Mouse (Mus musculus) embryo, embryonic 11 days (tissue): ENCODE data around the gene Rfesd.

ENCODE experiments used
- DNase-seq: peaks from one replicate; pipeline ENCODE4 v3.0.0-alpha.2; 2015

Gene Rfesd

DNA sequence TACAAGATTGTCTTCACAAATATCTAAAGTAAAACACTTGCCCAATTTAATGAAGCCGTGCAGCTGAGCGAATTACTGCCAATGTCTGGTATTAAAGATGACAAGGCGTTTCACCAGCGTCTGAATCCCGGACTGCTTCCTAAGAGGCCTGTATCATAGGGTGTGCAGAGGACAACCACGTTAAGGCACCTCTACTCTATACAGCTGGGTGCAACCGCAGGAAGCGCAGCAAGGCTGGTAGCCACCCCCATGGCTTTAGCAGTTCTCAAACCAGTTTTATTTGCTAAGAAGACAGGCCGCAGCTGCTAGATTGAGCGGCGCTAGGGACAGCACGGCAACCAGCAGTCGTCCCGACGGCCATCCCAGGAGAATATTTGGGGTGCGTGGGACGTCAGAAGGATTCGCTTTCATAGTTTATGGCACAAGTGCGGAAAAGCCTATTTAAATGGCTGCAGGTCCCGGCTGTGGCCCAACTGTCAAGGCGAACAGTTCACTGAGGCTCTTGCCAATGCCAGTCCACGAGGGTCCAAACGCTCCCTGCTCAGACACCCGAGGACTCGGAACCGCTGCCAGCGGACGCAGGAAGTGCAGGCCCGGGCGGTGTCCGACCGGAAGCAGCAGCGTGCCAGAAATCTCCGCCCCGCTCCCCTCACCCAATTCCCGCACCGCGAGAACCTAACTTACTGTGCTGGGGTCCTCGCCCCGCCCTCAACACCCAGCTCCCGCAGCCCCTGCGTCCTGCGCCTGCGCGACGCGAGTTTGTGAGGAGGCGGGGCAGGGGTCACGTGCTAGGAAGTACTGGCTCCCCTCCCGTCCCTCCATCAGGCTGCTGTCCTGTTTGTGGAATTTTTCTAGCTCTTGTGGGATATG is at the start of gene Rfesd:
Gene Rfesd, minus strand, starts transcription at position 746 of the 870 bp plus-strand sequence.
- peak; percentile 100 for DNase-seq

DNA sequence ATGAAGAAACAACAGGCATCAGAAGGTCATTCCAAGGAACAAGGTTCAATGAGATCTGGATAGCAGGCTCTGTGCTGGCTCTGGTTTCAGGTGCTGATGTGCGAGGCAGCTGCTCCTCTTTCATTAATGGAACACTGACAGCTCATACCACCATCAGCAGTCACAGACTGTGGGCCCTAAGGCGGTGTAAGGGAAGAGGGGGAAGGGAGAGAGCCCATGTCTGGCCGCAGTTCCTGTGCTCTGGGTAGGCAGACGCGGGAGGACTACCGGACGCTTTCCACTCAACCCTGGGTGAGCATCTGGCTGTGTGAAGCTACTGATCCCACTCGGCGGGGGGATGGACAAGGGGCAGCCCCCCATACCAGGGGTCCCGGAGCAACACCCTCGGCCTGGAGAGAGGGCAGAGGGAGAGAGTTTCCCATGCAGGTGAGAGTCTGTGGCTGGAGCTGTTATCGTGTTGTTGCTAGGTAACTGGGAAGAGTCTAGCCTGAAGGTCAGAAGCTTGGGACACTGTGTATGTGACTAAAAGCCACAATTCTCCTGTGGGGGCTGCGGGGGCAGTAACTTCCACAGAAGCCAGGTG is 45.9 kb upstream of the Rfesd start:
- DNase-seq: peak; percentile 12

DNA sequence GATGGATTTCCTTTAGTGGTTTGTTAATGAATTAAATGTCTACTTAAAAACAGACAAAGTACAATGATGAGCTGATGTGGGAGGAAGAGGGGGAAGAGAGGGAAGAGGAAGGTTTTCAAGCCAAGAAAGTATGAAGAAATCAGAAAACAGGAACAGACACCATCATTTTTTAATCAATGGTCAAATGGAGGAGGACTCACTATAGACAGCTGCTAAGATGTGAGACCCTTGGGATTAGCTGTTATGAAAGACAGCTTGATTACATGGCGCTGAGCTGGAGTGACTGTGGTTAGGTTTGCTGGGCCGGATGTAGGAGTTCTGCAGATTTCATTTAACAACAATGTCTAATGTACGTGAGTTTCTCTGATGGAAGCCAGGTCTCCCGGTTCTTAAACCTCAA is 45.0 kb upstream of the Rfesd start:
- DNase-seq: no peak

DNA sequence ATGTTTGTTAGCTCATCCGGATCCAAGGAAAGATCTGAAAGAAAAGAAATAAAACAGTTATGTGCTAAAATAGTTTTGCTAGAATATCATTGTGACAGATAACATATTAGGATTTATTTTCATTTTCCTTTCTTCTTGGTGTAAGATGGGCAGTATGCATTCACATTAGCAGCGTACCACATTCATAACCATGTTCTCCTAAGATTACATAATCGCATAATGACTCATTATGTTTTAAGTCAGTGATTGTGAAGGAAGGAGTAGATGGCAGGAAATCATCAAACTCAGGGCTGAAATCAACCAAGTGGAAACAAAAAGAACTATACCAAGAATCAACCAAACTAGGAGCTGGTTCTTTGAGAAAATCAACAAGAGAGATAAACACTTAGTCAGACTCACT is 44.0 kb upstream of the Rfesd start:
- no peak for DNase-seq

DNA sequence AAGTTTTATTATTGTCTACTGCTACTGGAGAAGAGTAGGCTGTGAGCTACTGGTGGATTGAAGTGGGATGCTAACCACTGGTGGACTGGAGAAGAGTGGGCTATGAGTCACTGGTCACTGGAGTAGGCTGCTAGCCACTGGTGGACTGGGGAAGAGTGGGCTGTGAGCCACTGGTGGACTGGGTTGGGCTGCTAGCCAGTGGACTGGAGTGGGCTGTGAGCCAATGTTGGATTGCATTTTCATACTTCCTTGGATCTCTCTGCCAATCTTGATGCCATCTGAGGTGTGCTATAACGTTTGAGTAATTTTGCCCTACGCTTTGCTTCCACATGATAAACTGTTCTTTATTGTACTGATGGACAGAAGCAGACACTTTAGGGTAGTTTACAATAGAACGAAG is 43.6 kb upstream of the Rfesd start:
- DNase-seq: no peak

DNA sequence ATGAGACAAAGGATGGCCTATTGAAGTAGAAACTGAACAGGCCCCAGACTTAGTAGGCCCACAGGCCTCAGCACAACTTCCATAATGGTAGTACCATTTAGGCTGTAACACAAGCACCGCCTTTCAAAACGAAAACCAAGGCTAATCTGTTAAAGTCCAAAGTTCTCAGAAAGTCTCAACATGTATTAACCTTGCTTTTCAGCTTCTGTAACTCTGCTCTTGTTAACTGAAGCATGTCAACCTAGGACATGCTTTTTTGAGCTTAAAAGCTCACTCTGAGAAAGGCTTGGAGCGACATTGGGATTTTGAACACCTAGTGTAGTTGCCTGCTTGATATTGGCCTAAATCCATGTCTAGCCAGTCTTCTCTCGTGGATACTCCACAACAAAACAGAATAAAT is 41.1 kb upstream of the Rfesd start:
- no peak for DNase-seq

DNA sequence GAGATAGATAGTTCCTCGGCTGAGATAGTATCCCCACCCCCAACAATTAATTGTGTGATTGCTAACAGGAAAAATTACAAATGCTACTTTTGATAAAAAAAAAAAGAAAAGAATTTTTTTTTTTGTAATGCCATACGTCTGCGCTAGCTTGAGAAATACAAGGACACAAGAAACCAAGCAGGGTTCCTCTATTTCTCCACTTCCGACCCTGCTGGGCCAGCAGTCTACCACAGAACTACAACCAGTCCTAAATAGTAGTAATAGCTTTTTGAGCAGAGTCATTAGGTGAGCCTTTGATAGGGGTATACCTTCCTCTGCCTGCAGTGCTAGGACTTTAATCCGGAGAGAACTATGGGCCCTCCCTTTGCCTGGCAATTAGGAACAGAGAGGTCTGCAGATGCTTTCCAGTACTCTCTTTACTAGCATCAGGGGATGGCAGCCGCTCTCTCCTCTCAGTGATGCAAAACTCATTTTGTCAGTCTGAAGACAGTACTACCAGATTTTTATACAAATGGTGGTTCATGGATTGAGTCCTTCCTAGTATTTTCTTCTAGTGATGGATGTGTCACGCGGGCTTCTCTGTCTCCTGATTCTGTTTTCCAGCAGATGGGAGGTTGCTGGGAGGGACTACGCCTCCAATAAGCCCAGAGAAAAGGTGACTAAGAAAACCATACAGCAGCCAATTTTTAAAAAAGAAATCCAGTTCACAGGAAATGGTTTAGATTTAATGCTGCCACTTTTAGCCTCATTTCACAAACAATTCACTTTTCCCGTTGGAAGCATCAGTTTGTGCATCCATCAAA is 38.9 kb upstream of the Rfesd start:
- DNase-seq: no peak

DNA sequence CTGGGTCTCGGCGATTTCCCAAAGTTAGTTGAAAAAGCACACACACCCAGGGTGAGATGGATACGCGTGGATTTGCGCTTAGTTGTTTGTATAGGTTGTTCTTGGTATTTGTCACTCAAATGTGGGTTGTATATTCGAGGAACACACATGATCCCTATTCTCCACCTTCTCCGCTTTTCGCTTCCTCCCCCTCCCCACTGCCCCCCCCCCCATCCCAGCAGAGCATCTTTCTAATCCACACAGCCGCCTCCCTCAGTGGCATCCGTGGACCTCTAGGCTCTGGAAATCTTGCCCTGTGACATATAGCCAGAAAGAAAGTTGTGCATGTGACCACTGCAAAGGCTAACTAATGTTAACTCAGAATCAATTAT is 38.4 kb upstream of the Rfesd start, which contains the start of gene Gpr150:
Gene Gpr150, minus strand, starts transcription at position 101 of the 371 bp plus-strand sequence.
- no peak for DNase-seq

DNA sequence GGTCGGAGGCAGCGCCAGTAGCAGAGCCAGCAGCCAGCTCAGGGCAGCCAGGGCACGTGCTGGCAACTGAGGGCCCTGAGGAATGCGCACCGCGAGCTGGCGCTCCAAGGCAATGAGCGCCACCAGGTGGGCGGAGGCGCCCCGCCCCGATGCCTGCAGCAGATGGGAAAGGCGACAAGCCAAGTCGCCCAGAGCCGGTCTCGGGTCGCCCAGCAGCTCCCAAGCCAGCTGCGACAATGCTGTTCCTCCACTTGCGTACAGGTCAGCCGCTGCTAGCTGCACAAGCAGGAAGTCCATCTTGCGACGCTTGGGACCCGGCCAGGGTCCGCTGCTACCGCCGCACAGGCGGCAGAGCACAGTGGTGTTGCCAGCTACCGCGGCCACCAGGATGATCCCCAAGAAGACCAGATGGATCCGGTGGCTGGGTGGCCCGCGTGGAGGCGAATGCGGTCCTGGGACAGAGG is 37.8 kb upstream of the Rfesd start:
- DNase-seq: peak; percentile 87

DNA sequence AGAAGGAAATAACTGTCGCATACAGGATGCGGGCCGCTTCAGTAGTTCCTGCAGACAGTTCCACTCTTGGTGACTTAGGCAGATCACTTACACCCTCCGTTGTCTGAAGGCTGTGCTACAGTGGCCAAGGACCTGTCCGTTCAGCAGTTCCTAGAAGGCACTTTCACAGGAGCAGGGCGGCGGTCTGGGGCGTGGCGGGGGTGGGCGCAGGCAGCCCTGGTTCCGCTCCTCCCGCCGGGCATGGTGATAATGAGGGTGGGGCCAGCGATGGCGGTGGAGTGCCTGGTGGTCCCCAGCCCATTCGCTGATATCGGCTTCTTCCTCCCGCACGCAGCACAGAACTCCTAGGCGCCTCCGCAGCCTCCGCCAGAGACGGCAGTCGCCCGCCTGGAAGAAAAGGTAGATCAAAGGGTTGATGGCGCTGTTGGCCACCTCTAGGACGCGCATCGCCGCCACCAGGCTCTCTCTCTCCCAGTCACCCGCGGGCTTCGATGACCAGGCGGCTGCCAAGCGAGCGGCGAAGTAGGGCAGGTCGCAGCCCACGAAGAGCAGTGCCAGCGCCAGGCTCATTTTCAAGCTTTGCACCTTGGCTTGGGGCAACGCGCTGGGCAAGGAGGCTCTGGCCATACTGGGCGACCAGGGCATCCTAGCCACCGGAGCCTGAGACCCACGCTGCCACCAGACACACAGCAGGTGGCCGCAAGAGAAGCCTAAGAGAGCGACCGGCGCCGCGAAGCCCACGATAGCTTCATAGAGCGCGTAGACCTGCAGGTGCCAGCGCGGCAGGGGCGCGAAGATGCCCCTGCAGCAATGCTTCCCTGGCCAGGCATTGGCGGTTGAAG is 37.1 kb upstream of the Rfesd start:
- DNase-seq: peak; percentile 57

DNA sequence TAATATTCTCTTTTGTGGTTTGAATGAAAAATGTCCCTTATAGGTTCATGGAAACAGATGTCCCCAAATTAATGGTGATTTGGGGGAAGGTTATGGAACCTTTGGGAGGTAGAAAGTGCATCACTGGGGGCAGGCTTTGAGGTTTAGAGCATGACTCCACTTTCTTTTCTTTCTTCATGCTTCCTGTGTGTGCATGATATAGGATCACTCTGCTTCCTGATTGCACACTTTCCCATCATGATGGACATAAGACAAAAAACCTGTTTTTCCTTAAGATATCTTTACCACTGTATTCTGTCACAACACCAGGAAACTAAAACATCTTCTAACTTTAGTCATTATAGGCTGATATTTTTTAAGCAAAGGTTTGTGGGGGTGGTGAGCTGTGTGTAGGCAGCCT is 26.5 kb upstream of the Rfesd start:
- DNase-seq: no peak

DNA sequence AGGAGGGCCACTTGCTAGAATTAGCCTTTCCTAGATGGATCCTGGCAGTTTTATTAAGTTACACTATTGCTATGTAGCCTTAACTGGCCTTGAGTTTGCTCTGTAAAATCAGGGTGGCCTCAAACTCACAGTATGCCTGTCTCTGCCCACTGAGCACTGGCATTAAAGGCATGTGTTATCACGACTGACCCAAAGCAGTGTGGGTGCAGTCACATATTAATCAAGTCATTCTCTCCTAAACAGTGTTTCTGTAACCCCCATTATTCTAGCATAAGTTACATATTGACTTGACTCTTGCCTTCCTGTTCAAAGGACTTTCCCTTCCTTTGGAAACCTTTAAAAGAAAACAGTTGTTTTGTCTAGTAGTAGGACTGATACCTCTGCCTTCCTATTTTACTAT is 23.9 kb upstream of the Rfesd start:
- DNase-seq: no peak

DNA sequence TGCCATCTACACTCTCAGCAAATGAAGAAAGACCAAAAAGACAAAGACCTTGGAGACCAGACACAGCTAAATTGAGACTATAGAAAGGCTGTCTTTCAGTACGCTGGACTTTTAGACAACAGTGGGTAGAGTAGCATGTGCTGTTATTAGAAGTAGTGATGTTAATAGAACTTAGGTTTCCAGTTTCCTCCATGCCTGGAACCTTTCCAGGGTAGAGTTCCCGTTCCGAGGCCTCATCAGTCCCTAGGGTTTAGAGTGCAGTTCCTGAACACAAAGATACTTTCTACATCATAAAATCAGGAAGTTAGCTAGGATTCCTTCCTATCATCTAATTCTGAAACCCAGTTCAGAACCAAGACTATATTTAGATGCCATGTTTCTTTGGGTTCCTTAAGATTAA is 6.1 kb upstream of the Rfesd start:
- no peak for DNase-seq

DNA sequence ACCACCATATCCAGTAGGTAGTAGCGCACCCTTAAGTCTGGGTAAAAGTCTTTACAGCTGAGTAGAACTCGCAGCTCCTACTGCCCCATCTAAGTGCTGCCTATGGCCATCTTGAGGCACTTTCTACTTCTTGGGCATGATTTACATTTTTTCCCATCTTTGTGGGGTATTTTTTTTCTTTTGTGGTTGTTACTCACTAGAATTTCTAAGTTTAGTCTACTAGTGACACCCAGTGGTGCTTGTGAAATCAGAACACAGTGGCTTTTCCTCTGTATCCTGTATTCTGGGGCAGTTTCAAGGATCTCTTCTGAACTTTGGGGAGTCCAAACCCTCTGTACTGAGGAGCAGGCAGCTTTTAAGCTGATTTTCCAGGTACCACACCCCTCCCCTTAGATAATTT is 3.3 kb upstream of the Rfesd start:
- DNase-seq: peak; percentile 13

DNA sequence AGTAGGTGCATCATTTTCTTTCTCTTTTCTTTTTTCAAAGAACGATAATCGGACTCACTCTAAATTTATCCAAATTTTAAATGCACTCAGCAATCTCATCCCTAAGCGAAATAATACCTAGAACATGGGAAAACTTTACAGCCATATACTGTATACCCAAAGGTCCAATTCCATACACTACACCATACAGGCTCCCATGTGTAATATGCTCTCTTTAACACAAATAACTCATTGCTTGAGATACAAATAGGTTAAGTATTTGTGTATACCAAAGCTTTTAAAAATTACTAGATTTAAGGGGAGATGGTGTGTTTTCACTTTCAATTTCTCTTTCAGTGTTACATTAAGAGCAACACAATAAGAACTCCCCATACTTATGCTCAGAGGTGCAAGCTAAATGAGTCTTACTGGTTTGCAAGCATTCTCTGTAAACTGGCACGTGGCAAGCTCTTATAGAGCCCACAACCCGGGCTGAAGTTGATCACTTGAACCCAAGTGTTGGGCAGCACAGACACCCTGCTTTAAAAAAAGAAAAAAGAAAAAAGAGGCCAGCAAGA is 403 bp upstream of the Rfesd start:
- DNase-seq: peak; percentile 1

DNA sequence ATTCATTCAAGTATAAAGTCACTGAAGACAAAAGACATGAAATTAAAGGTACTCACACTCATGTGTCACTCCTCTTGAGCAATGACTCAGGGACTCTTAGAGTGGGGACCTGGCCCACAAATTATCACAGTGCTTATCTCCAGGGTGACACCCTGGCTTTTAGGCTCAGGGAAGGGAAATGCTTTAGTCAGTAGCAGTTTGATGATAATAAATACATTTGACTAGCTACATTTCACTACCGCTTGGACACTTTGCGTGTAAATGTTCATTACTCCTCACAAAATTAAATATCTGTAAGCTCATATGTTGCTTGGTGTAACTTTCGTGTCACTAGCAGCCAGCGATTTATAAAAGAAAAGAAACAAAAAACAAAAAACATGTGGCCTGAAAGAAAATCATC is 1.1 kb downstream of the Rfesd start:
- DNase-seq: peak; percentile 18

DNA sequence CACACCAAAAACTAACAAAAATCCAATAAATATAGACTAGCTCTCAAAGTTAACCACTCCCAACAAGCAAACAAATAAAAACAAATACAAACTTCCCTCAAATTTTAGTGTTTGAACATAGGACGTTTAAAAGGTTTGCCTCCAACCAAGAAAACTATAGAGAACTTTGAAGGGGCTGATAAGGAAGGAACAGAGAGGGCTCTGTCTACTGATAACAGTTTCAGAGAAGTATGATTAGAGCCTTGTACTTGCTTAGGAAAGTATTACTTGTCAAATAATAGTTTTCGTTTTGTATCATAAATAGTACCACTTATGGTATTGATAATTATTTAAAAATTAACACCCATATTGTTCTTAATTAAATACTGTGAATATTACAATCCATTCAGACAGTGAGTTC is 4.0 kb downstream of the Rfesd start:
- DNase-seq: no peak

DNA sequence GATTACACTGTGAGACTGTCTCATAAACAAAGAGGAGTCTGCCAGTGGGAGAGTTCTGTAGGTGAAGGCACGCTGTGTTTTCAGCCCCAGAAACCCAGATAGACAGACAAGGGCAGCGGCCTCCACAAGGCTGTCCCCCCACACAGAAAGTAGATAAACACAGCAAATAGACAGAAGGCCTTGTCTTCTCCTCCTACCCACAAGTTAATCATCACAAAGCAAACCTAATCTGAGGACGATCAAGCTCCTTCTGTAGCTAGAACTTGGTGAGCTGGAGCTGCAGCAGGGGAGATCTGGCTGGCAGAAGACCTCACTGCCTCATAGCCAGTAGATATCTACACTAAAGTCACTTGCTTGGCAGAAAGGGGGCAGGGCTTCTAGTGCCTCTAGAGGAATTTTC is 15.2 kb downstream of the Rfesd start:
- no peak for DNase-seq

DNA sequence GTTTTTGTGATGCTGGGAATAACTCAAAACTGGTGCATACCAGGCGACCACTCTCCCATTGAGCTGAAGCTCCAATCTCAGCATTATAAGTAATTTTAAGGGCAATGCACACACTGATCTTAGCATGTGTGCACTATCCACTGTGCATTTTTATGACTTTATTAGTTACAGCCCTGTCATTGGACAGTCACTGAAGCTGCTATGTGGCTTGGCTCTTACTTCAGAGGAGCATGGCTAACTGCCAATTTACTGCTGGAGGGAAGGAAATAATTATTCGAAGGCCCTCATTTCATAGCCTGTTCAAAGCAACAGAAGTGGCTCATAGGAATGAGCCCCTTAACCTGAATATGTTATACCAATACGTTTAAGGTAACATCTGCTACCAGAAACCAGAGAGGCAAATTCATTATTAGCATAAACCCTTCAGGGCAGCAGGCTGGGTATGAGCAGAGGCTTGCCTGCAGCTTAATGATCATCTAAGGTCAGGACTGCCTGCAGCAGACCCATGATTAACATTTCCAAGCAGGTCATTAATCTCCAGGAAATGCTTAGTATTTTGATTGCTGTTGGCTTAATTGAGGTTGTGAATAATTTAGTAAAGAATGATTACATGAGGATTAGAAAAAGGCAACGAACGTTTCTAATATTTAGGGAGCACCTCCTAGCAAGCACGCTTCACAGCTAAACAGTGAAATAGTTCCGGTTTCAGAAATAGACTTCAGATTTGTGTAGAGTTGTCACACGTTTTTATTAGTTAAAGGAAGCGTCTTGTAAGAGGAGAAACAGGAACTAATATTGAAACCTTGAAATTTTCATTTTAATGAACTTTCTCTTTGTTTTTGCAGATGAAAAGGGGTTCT is 26.1 kb downstream of the Rfesd start:
- peak; percentile 39 for DNase-seq

DNA sequence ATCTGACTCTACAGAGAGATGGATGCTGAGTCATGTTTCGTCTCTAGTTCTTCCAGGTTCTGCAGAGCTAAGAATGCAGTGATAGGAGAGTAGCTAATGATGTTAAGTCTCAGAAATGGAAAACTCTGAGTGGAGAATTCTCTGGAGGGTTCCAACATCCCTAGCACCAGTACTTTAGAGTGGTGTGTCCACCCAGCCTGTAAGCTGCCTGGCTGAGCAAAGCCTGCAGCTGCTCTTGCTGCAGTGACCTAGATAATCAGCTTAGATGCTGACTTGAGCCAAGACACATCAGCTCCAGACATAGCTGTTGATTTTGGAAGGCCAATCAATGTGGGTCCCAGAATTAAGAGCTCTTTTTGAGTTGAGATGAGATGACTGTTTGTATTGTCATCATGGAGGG is 30.4 kb downstream of the Rfesd start:
- DNase-seq: no peak

DNA sequence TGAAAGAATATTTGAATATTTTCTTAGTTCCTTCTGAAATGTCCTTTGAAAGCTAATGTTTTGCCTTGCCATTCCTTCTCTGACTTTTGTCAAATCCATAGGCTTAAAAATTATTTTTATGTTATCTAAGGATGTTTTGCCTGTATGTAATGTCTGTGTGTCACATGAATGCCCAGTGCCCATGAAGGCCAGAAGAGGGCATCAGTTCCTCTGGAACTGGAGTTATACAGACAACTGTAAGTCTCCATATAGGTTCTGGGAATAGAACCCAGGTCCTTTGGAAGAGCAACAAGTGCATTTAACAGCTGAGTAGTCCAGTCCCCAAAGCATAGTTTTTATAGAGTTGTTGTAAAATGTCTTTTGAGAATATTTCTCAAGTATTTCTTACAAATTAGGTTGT is 36.6 kb downstream of the Rfesd start:
- no peak for DNase-seq
